Mouse (Mus musculus): Measurements from ENCODE around the gene Asf1a. TPM values are rescaled to one million over a fixed set of nuclear protein-coding genes. Genes with fewer than 3 reads are reported as not detected.

Gene Asf1a
- polyA plus RNA-seq, 1 experiment, result 42.6 TPM

Other genes starting within 250 kb of the Asf1a start
- 3.3 and 5.4 TPM in 2 replicates for gene Cep85l, start 216.8 kb upstream of the Asf1a start, polyA plus RNA-seq (2011; ENCODE audit: insufficient read depth, insufficient read length, low replicate concordance, missing spikeins)
- gene Mcm9, start 33.7 kb downstream of the Asf1a start, polyA plus RNA-seq (2011; ENCODE audit: insufficient read depth, insufficient read length, low replicate concordance, missing spikeins), result 5.9 and 10.9 TPM in 2 replicates
- gene Fam184a, start 154.4 kb downstream of the Asf1a start, polyA plus RNA-seq (2011; ENCODE audit: insufficient read depth, insufficient read length, low replicate concordance, missing spikeins), result 2.1 and 5.4 TPM in 2 replicates

All from bone marrow, adult 2 months (tissue).